Mouse (Mus musculus) ES-E14 (cell line): Measurements from ENCODE around the gene Zfp629.

Experiments used
- HCFC1 ChIP-seq: IDR thresholded peaks from 2 replicates; pipeline ENCODE4 v1.6.1; 2012; ENCODE audit warnings: low read length, inconsistent platforms, borderline replicate concordance; ENCODE audit not compliant: insufficient read depth
- MAFK ChIP-seq: IDR thresholded peaks from 2 replicates; pipeline ENCODE4 v1.6.1; 2014; ENCODE audit warnings: mild to moderate bottlenecking, low read depth, low read length, inconsistent platforms; ENCODE audit not compliant: insufficient read depth
- ZNF384 ChIP-seq: IDR thresholded peaks from 2 replicates; pipeline ENCODE4 v1.6.1; 2012; ENCODE audit warnings: low read depth, low read length, inconsistent platforms

DNA sequence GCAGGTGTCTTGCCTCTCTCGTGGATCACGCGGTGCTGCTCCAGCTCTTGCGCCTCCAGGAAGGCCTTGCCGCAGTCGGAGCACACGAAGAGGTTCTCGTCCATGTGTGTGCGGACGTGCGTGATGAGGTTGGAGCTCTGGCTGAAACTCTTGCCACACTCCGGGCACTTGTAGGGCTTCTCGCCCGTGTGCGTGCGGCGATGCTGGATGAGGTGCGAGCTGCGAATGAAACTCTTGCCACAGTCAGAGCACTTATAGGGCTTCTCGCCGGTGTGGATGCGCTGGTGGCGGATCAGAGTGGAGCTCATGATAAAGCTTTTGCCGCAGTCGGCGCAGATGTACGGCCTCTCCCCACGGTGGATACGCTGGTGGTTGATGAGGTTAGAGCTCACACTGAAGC is 4.6 kb downstream of the Zfp629 start:
- TF ChIP-seq ZNF384 = no peak
- no peak for TF ChIP-seq HCFC1
- TF ChIP-seq MAFK = no peak
